Mouse (Mus musculus) hindlimb bud, embryonic 11.5 days (tissue): ENCODE data around the gene Cish.

Experiments used
- DNase-seq: peaks from one replicate; pipeline ENCODE4 v3.0.0-alpha.2; 2012; ENCODE audit warnings: low read depth, low spot score; ENCODE audit errors: extremely low spot score

The Cish gene

DNA sequence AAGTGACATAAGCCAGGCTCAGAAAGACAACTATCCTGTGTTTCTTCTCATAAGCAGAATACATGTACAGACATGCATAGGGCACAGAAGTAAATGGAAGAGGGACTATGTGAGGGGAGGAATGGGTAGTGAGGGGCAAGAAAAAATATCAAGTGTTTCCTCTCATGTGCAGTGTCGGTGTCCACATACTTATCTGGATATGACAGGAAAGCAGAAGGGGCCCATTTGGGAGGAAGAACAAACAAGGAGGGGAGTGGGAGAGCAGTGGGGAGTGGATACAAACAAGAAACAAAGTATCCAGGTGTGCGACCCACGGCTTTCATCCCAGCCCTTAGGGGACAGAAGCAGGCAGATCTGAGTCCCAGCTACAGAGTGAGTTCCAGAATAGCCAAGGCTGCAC is 18.1 kb downstream of the Cish start:
- DNase-seq, result no peak

DNA sequence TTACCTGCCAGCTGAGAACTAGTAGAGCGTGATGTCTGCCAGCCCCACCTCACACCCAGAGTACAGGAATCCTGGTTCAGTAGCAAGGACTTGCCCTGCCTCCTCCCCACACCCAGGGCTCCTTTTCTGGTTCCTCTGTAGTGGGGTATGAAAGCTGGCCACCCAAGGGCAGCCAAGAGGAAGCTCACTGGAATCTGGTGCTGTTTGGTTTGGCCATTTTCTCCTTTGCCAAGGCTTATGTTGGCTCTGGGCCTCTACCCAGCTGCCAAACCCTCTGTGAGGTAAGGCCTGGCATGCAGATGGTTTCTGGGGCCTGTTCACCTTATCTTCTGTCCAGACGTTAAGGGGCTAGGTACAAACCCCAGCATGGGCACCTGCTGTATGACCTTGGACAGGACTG is 20.0 kb downstream of the Cish start:
- DNase-seq, result no peak

- no peak for DNase-seq
Observed at GRCm38 (mm10) chr9:107322461-107323050, 26.7 kb downstream of the Cish start.

DNA sequence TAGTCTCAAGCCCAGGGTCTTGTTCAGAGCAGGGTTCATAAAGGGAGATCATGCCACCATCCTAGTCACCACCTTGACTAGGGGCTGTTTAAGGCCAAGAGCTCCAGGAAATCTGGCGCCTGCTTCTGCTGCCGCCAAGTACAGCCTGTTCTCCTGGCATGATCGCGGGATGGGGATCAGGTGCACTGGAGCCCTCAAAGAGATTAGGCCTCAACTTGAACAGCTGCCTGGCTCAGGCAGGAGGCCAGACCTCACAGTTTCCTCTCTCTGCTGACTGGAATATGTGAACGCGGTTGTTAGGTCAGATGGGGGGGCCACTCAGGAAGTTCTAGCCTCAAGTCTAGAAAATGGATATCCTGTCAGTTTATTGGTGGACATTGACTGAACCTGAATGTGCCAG is 27.7 kb downstream of the Cish start:
- no peak for DNase-seq

DNA sequence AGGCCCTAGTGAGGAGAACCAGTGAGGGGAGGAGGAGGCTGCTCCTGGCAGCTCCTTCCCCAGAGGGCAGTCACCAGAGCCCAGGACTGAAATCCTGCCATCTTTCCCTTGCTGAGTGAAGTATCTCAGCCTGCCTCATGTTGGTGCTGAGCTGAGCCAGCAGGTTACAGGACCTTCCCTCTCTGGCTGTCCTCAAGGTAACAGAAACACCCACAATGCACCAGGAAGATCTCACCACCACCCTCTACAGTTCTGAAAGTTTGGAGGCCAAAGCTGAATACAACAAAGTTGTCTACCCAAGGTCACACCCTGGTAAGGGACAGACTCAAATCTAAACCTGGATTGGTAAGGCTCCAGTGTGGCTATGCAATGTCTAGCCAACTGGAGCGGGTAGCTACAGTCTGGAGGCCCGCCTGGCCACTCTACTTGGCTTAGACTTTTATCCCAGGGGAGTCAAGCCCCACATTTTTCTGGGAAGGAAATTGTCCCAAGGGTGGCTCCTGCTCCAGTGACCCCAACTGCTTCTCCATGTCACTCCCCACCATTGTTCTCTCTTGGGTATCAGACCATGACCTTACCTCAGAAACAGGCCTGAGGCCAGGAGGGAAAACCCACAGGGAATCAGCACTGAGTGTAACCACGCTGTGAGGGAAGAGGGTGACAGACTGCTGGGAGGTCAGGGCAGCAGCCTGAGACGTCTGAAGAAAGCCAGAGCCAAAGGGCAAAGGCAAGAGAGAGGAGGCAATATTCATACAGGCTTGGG is 29.2 kb downstream of the Cish start:
- DNase-seq, result no peak

DNA sequence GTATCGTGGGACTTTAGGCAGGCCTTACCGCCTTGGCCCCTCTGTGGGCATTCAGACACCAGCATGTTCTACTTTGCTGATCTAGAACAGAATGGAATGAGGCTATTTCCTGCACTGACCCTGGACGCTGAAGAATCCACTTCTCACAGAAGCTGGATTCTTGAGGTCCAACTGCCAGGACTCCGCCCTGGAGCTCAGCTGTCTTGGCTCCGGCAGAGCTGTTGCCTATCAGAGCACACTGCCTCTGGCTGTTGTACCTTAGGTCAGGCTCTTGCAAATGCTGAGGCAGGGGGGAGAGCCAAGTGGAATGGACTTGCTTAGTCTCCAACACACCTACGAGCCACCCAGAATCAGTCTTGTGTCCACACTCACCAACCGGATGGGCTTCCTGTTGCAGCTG is 30.1 kb downstream of the Cish start:
- DNase-seq, result no peak

DNA sequence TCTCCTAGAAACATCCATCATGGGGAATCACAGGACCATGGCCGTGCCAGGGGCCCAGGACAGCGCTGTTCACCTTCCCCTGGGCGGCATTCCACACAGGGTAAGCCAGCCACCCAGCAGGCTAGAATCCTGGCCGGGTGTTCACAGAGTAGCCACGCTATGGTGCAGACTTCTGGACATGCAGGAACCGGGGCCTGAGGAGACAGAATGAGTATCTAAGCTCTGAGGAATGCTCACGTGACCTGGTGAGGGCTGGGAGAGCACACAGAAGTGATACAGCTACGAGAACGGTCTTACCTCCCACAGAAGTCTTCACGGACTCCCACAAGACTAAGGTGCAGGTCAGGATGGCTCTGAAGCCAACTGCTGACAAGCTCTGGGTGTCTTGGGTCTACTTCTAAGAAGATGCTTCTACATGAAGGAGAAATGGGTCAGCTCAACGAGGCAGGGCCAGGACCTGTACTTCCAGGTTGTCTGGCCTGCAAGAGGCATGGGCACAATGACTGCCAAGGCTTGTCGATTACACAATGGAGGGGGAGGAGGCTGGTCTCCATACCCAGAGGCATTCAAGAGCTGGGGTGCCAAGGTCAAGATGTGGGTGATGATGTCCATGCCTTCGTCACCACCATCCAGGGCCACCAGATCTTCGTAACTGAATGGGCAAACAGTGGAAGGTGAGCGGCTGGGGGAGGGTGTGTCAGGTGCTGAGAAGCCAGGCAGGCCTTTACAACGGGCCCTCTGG is 32.2 kb downstream of the Cish start:
- no peak for DNase-seq

DNA sequence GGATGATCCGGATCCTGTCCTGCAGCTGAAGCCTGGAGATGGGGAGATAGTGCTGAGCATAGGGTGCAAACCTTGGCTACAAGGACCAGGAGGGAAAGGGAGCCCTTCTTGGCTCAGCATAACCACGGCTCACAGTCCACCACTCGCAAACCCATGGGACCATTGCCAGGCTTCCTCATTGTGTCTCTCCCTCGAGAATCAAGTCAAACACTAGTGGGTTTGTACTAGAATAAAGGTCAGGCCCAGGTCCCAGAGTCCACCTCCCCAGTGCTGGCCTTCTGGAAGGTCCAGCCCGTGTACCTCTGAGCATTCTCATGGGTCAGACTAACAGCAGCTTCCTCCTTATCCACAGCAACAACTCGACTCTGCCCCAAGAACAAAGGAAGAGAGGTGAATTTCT is 35.0 kb downstream of the Cish start:
- DNase-seq, result no peak

- DNase-seq, result no peak
Observed at GRCm38 (mm10) chr9:107333686-107334085, 37.9 kb downstream of the Cish start.

DNA sequence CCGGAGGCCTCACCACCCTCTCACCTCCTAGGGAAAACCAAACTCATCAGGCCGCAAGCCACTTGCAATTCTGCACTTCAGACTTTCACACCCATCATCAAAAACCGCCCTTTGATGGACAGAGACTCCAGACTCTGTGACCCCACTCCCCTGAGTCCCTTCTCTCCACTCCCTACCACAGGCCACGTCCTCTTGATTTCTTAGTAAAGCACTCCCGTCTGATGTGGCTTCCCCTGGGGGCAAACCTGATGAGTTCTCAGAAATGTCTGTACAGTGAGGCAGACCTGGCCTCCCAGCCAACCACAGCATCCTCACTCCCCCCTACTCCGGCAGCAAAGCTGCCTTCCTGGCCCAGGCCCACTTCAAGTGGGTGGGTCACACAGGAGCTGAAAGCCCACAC is 38.5 kb downstream of the Cish start:
- no peak for DNase-seq

DNA sequence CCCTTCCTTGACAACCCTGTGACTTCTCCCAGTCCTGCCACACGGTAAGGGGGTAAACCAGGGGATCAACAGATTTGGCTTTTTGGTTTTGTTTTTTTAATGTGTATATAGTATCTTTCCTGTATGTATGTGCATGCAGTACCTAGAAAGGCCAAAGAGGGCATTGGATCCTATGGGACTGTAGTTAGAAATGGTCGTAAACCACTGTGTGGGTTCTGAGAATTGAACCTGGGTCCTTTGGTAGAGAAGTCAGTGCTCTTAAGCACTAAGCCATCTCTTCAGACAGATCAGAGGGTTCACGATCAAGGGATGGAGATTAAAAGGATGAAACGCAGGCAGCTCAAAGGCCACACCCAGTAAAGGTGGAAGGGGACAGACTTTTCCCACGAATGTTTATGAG is 39.2 kb downstream of the Cish start:
- DNase-seq, result no peak

DNA sequence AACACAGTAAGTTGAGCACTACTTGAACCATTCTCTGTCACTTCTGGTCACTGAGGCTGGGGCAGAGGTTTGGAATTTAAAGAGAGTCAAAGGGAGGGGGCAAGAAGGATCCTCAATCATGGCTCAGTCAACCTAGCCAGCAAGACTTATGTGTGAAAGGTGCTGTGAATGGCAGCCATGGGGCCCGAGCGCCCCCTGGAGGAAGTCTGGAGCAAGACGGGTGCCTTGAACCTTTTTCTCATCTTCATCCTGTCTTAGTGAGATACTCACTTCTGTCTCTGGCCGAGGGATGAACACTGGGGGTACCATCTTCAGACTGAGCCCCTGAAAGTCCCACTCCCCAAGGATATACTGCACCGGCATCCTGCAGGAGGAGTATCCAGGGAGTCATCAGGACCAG is 40.1 kb downstream of the Cish start:
- no peak for DNase-seq

- no peak for DNase-seq
Observed at GRCm38 (mm10) chr9:107336386-107336785, 40.6 kb downstream of the Cish start.

DNA sequence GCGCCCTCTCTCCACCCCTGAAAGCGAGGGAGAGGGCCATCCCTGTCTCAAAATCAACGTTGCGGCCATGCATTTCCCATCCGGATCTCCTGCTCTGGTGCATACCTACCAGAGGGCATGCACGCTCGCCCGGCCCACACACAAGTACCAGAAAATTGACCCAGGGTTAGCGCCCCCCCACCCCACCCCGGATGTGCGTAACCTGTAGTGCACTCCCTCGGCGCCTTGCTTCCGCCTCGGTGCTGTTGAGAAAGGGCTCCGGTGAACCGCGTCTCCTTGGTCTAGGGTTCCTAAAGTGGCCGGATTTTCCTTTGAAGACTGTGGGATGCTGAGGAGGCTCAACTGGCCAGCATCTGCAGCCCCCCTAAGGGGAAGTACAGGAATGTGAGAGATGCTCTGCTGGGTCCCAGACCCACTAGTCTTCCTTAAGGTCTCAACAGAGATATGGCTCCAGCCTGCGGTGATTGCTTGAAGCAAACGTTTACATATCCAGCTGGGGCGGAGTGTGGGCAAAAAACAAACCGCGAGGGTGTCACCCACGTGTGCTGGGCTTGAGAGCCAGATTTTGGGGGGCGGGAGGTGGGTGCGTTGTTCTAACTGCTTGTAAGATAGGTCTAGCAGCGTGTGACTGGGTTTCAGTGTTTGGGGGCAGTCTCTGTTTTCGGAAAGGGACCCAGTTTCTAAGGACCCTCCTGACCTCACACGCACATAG is 42.5 kb downstream of the Cish start, which contains the start of gene Hemk1:
Hemk1 (minus strand) TSS at position 179 of the 712 bp plus-strand sequence.
- DNase-seq, result no peak

GRCm38 (mm10) chr9:107340267-107340859 is 44.5 kb downstream of the Cish start, which contains the start of gene 6430571L13Rik:
TSS of gene 6430571L13Rik (plus strand) at chr9:107340602.
- DNase-seq, result peak; percentile 80

- DNase-seq, result no peak
Observed at GRCm38 (mm10) chr9:107340911-107341645, 45.3 kb downstream of the Cish start.

- no peak for DNase-seq
Observed at GRCm38 (mm10) chr9:107342201-107342709, 46.4 kb downstream of the Cish start.

DNA sequence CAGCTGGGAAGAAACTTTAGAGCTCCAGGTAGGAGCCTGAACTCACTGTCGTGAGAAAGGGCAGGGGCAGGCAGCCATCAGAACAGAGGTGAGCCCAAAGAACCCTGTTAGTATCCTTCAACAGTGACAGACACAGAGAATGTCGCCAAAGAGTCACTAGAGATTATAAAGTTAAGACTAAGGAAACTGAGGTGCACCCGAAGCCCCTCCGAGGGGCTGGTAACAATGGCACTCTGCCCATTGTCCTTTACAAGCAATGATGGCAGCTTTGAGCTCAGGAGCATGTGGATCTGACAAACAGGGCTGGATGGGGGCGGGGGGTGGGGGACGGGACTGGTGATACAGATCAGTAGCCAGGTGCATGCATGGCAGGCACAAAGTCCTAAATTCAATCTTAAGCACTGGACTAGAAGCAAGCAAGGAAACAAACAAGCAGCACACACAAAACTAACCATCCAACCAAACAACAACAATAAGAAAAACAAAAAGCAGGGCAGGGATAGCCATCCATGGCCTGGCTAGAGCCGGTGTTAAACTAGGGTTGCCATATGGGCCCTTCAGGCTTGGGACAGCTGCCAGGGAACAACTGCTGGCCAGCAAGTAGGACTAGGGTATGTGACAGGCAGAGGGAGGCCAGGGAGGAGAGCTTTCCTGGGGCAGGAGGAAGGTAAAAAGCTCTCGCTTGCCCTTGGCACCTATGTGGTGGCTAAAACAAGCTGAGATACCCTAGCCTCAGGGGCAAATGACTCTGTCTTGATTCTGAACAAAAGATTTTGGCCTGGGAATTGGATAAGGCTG is 47.5 kb downstream of the Cish start:
- DNase-seq, result no peak

GRCm38 (mm10) chr9:107344027-107344426 is 48.2 kb downstream of the Cish start:
- DNase-seq, result no peak
